Comparison of ENCODE assay signal across 8 mouse cellular contexts in the genomic region with DNA sequence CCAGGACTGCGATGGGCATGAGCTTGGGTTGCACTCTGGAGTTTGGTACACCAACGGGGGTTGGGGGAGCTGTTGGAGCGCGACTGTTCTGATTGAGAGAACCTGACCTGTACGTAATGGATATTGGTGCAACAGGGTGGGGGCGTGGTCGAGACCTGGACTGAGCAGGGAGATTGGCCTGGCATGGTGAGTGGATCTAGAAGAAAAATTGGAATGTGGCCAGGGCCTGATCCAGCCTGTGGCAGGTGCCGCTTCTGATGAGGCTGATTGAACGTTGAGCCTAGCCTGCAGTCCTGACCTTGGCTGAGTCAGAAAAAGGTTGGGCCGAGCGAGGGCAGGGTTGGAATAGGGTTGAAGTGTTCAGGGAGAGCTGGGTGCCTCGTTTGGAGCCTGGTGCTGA. TPM values are rescaled to one million over a fixed set of nuclear protein-coding genes. Genes with fewer than 3 reads are reported as not detected.
DNase-seq lines count a peak whose midpoint lies in the region; ATAC-seq and TF ChIP-seq lines count a peak whose summit lies in the region.

No protein-coding gene starts in this region.

- 16% methylated on average over 12 of the region's 12 CpGs for WGBS in forebrain, embryonic 15.5 days
- 23% methylated on average over 12 of the region's 12 CpGs for WGBS in limb, embryonic 11.5 days

- H3K9ac ChIP-seq in forebrain, embryonic 15.5 days (replicated peaks) = no peak overlapping the region
- no peak overlapping the region for H3K9ac ChIP-seq in limb, embryonic 11.5 days (ENCODE audit: low read length)

- H3K36me3 ChIP-seq in E14TG2a.4 (ENCODE audit: insufficient read depth, low read length) = no peaks in the 10 kb centered on the region
- H3K36me3 ChIP-seq in forebrain, embryonic 15.5 days = no peaks in the 10 kb centered on the region
- H3K36me3 ChIP-seq in limb, embryonic 11.5 days (ENCODE audit: control insufficient read depth, insufficient read depth, low read length) = no peaks in the 10 kb centered on the region

- peak overlapping the region; percentile 86 for H3K4me3 ChIP-seq in E14TG2a.4 (replicated peaks; ENCODE audit: low read length)
- H3K4me3 ChIP-seq in forebrain, embryonic 15.5 days = peak overlapping the region; percentile 43
- no peak overlapping the region for H3K4me3 ChIP-seq in limb, embryonic 11.5 days (ENCODE audit: low read depth, low read length)

- peaks cover 52% of the 10 kb centered on the region for H3K4me1 ChIP-seq in E14TG2a.4 (replicated peaks; ENCODE audit: low read depth, low read length)
- peaks cover 28% of the 10 kb centered on the region for H3K4me1 ChIP-seq in forebrain, embryonic 15.5 days
- no peaks in the 10 kb centered on the region for H3K4me1 ChIP-seq in limb, embryonic 11.5 days (ENCODE audit: control insufficient read depth, insufficient read depth, low read length)

- peak; percentile 39 for DNase-seq in ZHBTc4 (ENCODE audit: low read depth, low spot score)
- no peak for DNase-seq in limb, embryonic 11.5 days (ENCODE audit: low spot score)
- DNase-seq in embryo, embryonic 11 days = no peak
- DNase-seq in urinary bladder, adult 18-20 months (ENCODE audit: low spot score in 2 of 2) = no peak
- DNase-seq in gastrocnemius, postnatal 10 days = no peak
- no peak for DNase-seq in thymus, postnatal 10 days (ENCODE audit: low spot score in 2 of 2)

- no peak overlapping the region for H3K27ac ChIP-seq in forebrain, embryonic 15.5 days (replicated peaks)
- no peak overlapping the region for H3K27ac ChIP-seq in limb, embryonic 11.5 days (replicated peaks; ENCODE audit: low read depth, low read length)

- H3K27me3 ChIP-seq in E14TG2a.4 (ENCODE audit: insufficient read depth, low read length) = peaks cover 15% of the 10 kb centered on the region
- H3K27me3 ChIP-seq in forebrain, embryonic 15.5 days = no peaks in the 10 kb centered on the region
- H3K27me3 ChIP-seq in limb, embryonic 11.5 days (ENCODE audit: control insufficient read depth, insufficient read depth, low read length) = 0 out of 2 replicates have a peak, but pooled peaks cover 5% of the 10 kb centered on the region

- TF ChIP-seq CTCF in E14TG2a.4 (conservative IDR thresholded peaks at IDR 0.05; ENCODE audit: low read length) = no peak

- ATAC-seq in forebrain, embryonic 15.5 days (replicated peaks) = 0 out of 2 replicates have a peak, but pooled peaks have one; percentile 21
- no peak for ATAC-seq in limb, embryonic 11.5 days (ENCODE audit: insufficient number of reproducible peaks, low FRiP score, low TSS enrichment, low read depth)

- H3K9me3 ChIP-seq in E14TG2a.4 (ENCODE audit: low read length) = no peaks in the 10 kb centered on the region
- no peaks in the 10 kb centered on the region for H3K9me3 ChIP-seq in forebrain, embryonic 15.5 days
- H3K9me3 ChIP-seq in limb, embryonic 11.5 days (ENCODE audit: control insufficient read depth, low read length) = no peaks in the 10 kb centered on the region

- H3K4me2 ChIP-seq in forebrain, embryonic 15.5 days (replicated peaks) = peak overlapping the region; percentile 77
- peak overlapping the region; percentile 71; the same call in 1 of the 2 replicates for H3K4me2 ChIP-seq in limb, embryonic 11.5 days (ENCODE audit: low read depth, severe bottlenecking)

RNA-seq across cellular contexts. Expression of gene Srrm3, which starts 29.3 kb away (rescaled TPM):
- polyA plus RNA-seq in forebrain, embryonic 15.5 days (2015; fragmentation: Nextera tagmentation; extraction: Ambion mirVana) = 56.0 and 61.2 TPM in 2 replicates
- not detected in 2 replicates for polyA plus RNA-seq in limb, embryonic 11.5 days (2014; fragmentation: Nextera tagmentation; extraction: Ambion mirVana)
- total RNA-seq in gastrocnemius, postnatal 10 days (2021) = under 1 TPM; 0.09 to 0.11 TPM

RNA-seq across cellular contexts. Expression of gene Hspb1, which starts 51.7 kb away (rescaled TPM):
- polyA plus RNA-seq in forebrain, embryonic 15.5 days (2015; fragmentation: Nextera tagmentation; extraction: Ambion mirVana) = 6.2 and 6.5 TPM in 2 replicates
- 30.7 and 35.4 TPM in 2 replicates for polyA plus RNA-seq in limb, embryonic 11.5 days (2014; fragmentation: Nextera tagmentation; extraction: Ambion mirVana)
- 100 to 1,000 TPM; 357 to 451 TPM for total RNA-seq in gastrocnemius, postnatal 10 days (2021)

RNA-seq across cellular contexts. Expression of gene Mdh2, which starts 57.7 kb away (rescaled TPM):
- 554 and 557 TPM in 2 replicates for polyA plus RNA-seq in forebrain, embryonic 15.5 days (2015; fragmentation: Nextera tagmentation; extraction: Ambion mirVana)
- polyA plus RNA-seq in limb, embryonic 11.5 days (2014; fragmentation: Nextera tagmentation; extraction: Ambion mirVana) = 550 and 569 TPM in 2 replicates
- 100 to 1,000 TPM; 812 to 961 TPM for total RNA-seq in gastrocnemius, postnatal 10 days (2021)

RNA-seq across cellular contexts. Expression of gene Styxl1, which starts 57.8 kb away (rescaled TPM):
- 0.34 TPM in 2 replicates for polyA plus RNA-seq in forebrain, embryonic 15.5 days (2015; fragmentation: Nextera tagmentation; extraction: Ambion mirVana)
- polyA plus RNA-seq in limb, embryonic 11.5 days (2014; fragmentation: Nextera tagmentation; extraction: Ambion mirVana) = 0.40 TPM in 1 of 2 replicates, not detected in the other
- total RNA-seq in gastrocnemius, postnatal 10 days (2021) = not detected

Comparison
In these comparisons a context has a peak if more than half of its experiments do, and no peak if none do; other contexts are left out.
1. RNA of gene Srrm3, which starts 29.3 kb away (polyA plus RNA-seq): 56.0 to 61.2 TPM in forebrain, embryonic 15.5 days; not detected in limb, embryonic 11.5 days; every median in the first group is over 10 times any median in the second.